Mouse (Mus musculus) liver, adult 10 weeks (tissue): ENCODE data around the gene Ghrl. TPM values are rescaled to one million over a fixed set of nuclear protein-coding genes. Genes with fewer than 3 reads are reported as not detected.

Source experiments
- polyA plus RNA-seq: library from polyadenylated mRNA; stranded (reverse); fragments of 350-450 nt; fragmentation: Illumina TruSeq; extraction: RNeasy Lipid Tissue Mini Kit (QIAGEN cat#74804); gene quantifications from one replicate; pipeline ENCODE4 v1.2.3, GENCODE M21; 2014; ENCODE audit warnings: low read depth, low replicate concordance

Ghrl gene
- not detected for polyA plus RNA-seq

DNA sequence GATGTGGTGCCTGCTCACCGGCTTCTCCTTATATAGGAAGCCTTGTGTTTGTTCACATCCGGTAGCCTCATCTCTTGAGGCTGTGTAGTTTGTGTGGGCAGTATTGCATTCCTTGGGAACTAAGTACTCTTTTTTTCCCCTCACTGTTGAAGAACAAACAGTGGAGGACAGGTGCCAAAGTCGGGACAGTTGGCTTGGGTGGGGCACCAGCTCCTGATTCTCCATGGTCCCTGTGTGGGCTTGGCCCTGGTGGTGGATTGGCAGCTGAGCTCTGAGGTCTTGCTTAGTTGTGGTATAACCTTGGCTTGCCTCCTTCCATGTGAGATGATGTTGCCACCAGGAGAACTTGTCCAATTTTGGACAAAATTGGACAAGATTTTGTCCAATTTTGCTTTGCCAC lies at the start of gene Ghrl:
Ghrl (minus strand) TSS at position 3 of the 400 bp plus-strand sequence.

GRCm38 (mm10) chr6:113740236-113741217 lies 20.8 kb upstream of the Ghrl start, which contains the start of gene Sec13:
Gene Sec13, minus strand, starts transcription at chr6:113740743.

DNA sequence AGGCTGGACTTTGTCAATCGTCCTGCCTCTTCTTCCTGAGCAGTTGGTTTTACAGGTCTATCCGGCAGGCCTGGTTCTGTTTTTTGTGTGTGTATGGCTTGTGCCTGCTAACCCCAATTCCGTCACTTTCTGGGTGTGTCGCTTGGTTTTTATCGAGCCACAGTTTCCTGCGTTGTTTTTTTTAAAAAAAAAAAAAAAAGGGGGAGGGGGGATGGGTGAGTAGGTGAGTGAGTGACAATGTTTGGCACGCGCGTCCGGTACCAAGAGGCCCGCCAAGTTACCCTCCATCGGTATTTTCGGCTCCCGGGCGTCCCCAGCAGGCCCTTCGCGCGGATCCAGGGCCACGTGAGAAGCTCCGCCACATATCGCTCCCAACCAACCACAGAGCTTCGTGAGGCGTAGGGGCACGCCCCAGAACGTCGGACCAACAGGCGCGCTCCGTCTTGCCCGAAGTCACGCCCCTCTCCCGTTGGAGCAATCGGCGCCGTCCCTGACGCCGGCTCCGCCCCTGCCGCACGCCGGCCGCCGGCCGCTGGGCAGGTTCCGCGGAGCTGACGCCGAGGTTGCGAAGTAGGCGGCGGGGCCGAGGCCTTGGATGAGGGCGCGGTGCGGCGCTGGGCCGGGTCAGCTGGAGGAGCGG lies 23.0 kb downstream of the Ghrl start, which contains the start of gene Tatdn2:
Tatdn2 (plus strand) TSS at position 469 of the 640 bp plus-strand sequence.

Other genes starting within 250 kb of the Ghrl start
- gene Il17rc, start 248.5 kb downstream of the Ghrl start, polyA plus RNA-seq: 1.3 TPM
- gene Creld1, start 236.6 kb downstream of the Ghrl start, polyA plus RNA-seq: 5.1 TPM
- not detected for gene Prrt3, start 217.9 kb downstream of the Ghrl start, polyA plus RNA-seq
- 52.6 TPM for gene Emc3, start 188.2 kb downstream of the Ghrl start, polyA plus RNA-seq
- 0.13 TPM for gene Fancd2, start 188.2 kb downstream of the Ghrl start, polyA plus RNA-seq
- not detected for gene Fancd2os, start 119.2 kb downstream of the Ghrl start, polyA plus RNA-seq
- 31.4 TPM for gene Brk1, start 115.1 kb downstream of the Ghrl start, polyA plus RNA-seq
- 9.2 TPM for gene Vhl, start 95.9 kb downstream of the Ghrl start, polyA plus RNA-seq
- 9.0 TPM for gene Irak2, start 81.4 kb downstream of the Ghrl start, polyA plus RNA-seq
- gene Tatdn2, start 22.8 kb downstream of the Ghrl start, polyA plus RNA-seq: 10.6 TPM
- 19.7 TPM for gene Sec13, start 20.9 kb upstream of the Ghrl start, polyA plus RNA-seq